Mouse (Mus musculus): ENCODE results near the gene Rad23b.
"Not testable (repeated sequence)": the region's sequence is repeated elsewhere in the genome, so short reads cannot be mapped to it uniquely, and the experiment has no call there.

The Rad23b gene

GRCm38 (mm10) chr4:55349452-55350218 lies at the start of gene Rad23b:
Gene Rad23b (plus strand): TSS chr4:55350043.
- DNase-seq, result peak; percentile 100

- no peak for DNase-seq
These were observed 45.7 kb upstream of the Rad23b start for GRCm38 (mm10) chr4:55304121-55304520.

GRCm38 (mm10) chr4:55306636-55307035 lies 43.2 kb upstream of the Rad23b start:
- DNase-seq, result no peak

GRCm38 (mm10) chr4:55316726-55317125 lies 33.1 kb upstream of the Rad23b start:
- DNase-seq, result no peak

GRCm38 (mm10) chr4:55318350-55318749 lies 31.5 kb upstream of the Rad23b start:
- not testable (repeated sequence) for DNase-seq

GRCm38 (mm10) chr4:55325786-55326518 lies 23.9 kb upstream of the Rad23b start:
- DNase-seq, result no peak

GRCm38 (mm10) chr4:55327508-55327907 lies 22.3 kb upstream of the Rad23b start:
- DNase-seq, result no peak

GRCm38 (mm10) chr4:55328471-55328870 lies 21.4 kb upstream of the Rad23b start:
- DNase-seq, result no peak

- DNase-seq, result not testable (repeated sequence)
These were observed 20.9 kb upstream of the Rad23b start for GRCm38 (mm10) chr4:55328928-55329327.

GRCm38 (mm10) chr4:55329621-55330346 lies 20.1 kb upstream of the Rad23b start:
- no peak for DNase-seq

- DNase-seq, result no peak
These were observed 14.6 kb upstream of the Rad23b start for GRCm38 (mm10) chr4:55335030-55335770.

- DNase-seq, result no peak
These were observed 10.9 kb upstream of the Rad23b start for GRCm38 (mm10) chr4:55338905-55339304.

GRCm38 (mm10) chr4:55339388-55339787 lies 10.5 kb upstream of the Rad23b start:
- no peak for DNase-seq

GRCm38 (mm10) chr4:55341797-55342196 lies 8.0 kb upstream of the Rad23b start:
- DNase-seq, result no peak

GRCm38 (mm10) chr4:55342602-55343001 lies 7.2 kb upstream of the Rad23b start:
- DNase-seq, result no peak

GRCm38 (mm10) chr4:55343287-55343686 lies 6.6 kb upstream of the Rad23b start:
- no peak for DNase-seq

GRCm38 (mm10) chr4:55348759-55349451 lies 938 bp upstream of the Rad23b start:
- DNase-seq, result peak; percentile 27

- no peak for DNase-seq
These were observed 532 bp downstream of the Rad23b start for GRCm38 (mm10) chr4:55350219-55350931.

- DNase-seq, result no peak
These were observed 1.2 kb downstream of the Rad23b start for GRCm38 (mm10) chr4:55351037-55351436.

- no peak for DNase-seq
These were observed 2.0 kb downstream of the Rad23b start for GRCm38 (mm10) chr4:55351860-55352259.

GRCm38 (mm10) chr4:55354038-55354437 lies 4.2 kb downstream of the Rad23b start:
- DNase-seq, result no peak
